Mouse (Mus musculus) Patski (cell line): ENCODE results near the gene Zswim5. TPM values are rescaled to one million over a fixed set of nuclear protein-coding genes. Genes with fewer than 3 reads are reported as not detected.

Experiments used
- ATAC-seq: fragments of 100-300 bp; one replicate; pipeline ENCODE4 v1.8.0; 2021
- CTCF ChIA-PET: fragments of 350-600 bp; sonication (Branson Sonifier 250); formaldehyde crosslinking; loops from one replicate; lab custom pipeline; 2022; ENCODE audit warnings: inconsistent platforms; lab: Charles Lee
- POLR2A ChIA-PET: fragments of 350-600 bp; sonication (Branson Sonifier 250); formaldehyde crosslinking; loops from one replicate; lab custom pipeline; 2022; ENCODE audit warnings: antibody characterized with exemption, inconsistent platforms; lab: Charles Lee
- DNase-seq: peaks from one replicate; pipeline ENCODE4 v3.0.0-alpha.2; 2011; ENCODE audit warnings: low read depth, low spot score
- H3K27me3 ChIP-seq: fragments of 371-371 bp; one replicate; pipeline ENCODE4 v1.5.1; 2021
- CTCF ChIP-seq: fragments of 100-300 bp; IDR thresholded peaks from one replicate; pipeline ENCODE4 v1.5.1; 2021
- in situ Hi-C: fragments of 300-500 bp; cut with MboI; formaldehyde crosslinking; loops from 3 replicates; pipeline ENCODE4 v1.11.1; 2018; ENCODE audit warnings: low pct_unique_long_range_greater_than_20kb, mixed read lengths
- polyA plus RNA-seq: library from polyadenylated mRNA; unstranded; gene quantifications from one replicate; pipeline ENCODE4 v1.2.3, GENCODE M21; 2021

Gene Zswim5
- polyA plus RNA-seq, 1 experiment from 2014 or later = 0.96 TPM

- no peaks in the 10 kb centered on the region for H3K27me3 ChIP-seq
- in situ Hi-C loops = no loop called here
- CTCF ChIA-PET = no interaction called here
- no peak for TF ChIP-seq CTCF
- POLR2A ChIA-PET = no interaction called here
- DNase-seq (peak; percentile 61), ATAC-seq (peak; percentile 77)
Observed at GRCm38 (mm10) chr4:117019206-117020134, 142.3 kb downstream of the Zswim5 start, which contains the start of gene Eif2b3. Gene Eif2b3, plus strand, starts transcription at chr4:117019402.

GRCm38 (mm10) chr4:117023469-117023868, 146.3 kb downstream of the Zswim5 start:
- no peaks in the 10 kb centered on the region for H3K27me3 ChIP-seq
- TF ChIP-seq CTCF = no peak
- in situ Hi-C loops = no loop called here
- ChIA-PET CTCF (no interaction called here), POLR2A (no interaction called here)
- ATAC-seq = no peak
- DNase-seq = no peak

GRCm38 (mm10) chr4:117031105-117031504, 153.9 kb downstream of the Zswim5 start:
- ChIA-PET CTCF (no interaction called here), POLR2A (no interaction called here)
- H3K27me3 ChIP-seq = no peaks in the 10 kb centered on the region
- DNase-seq = no peak
- in situ Hi-C loops = no loop called here
- no peak for TF ChIP-seq CTCF
- ATAC-seq = no peak

Other genes with a start within 250 kb of the Zswim5 start
- gene Nasp, start 249.4 kb upstream of the Zswim5 start, polyA plus RNA-seq = 49.4 TPM
- gene Akr1a1, start 225.7 kb upstream of the Zswim5 start, polyA plus RNA-seq = 517 TPM
- 538 TPM for gene Prdx1, start 191.8 kb upstream of the Zswim5 start, polyA plus RNA-seq
- 12.4 TPM for gene Mmachc, start 169.0 kb upstream of the Zswim5 start, polyA plus RNA-seq
- gene Ccdc163, start 168.9 kb upstream of the Zswim5 start, polyA plus RNA-seq = 30.5 TPM
- 3.6 TPM for gene Tesk2, start 156.4 kb upstream of the Zswim5 start, polyA plus RNA-seq
- gene Toe1, start 69.7 kb upstream of the Zswim5 start, polyA plus RNA-seq = 14.2 TPM
- gene Mutyh, start 69.7 kb upstream of the Zswim5 start, polyA plus RNA-seq = 5.6 TPM
- 0.28 TPM for gene Hpdl, start 55.7 kb upstream of the Zswim5 start, polyA plus RNA-seq
- gene Urod, start 117.0 kb downstream of the Zswim5 start, polyA plus RNA-seq = 62.3 TPM
- 14.4 TPM for gene Hectd3, start 117.9 kb downstream of the Zswim5 start, polyA plus RNA-seq
- gene Eif2b3, start 142.0 kb downstream of the Zswim5 start, polyA plus RNA-seq = 23.1 TPM
- 0.23 TPM for gene Ptch2, start 218.7 kb downstream of the Zswim5 start, polyA plus RNA-seq
- gene Btbd19, start 248.3 kb downstream of the Zswim5 start, polyA plus RNA-seq = 37.2 TPM
- 0.21 TPM for gene Tctex1d4, start 249.4 kb downstream of the Zswim5 start, polyA plus RNA-seq